Comparison of ENCODE assay signal across 18 mouse cellular contexts in genomic region chr3:88153290-88154011, GRCm38 (mm10). TPM values are rescaled to one million over a fixed set of nuclear protein-coding genes. Genes with fewer than 3 reads are reported as not detected.
DNase-seq lines count a peak whose midpoint lies in the region; ATAC-seq and TF ChIP-seq lines count a peak whose summit lies in the region.
"Had no signal": no experiment of that assay in that cellular context is flagged by ENCODE, and none has a peak within 500 bp of the region (broad histone marks: within the 10 kb centered on the region; RNA-seq: fewer than 3 reads in every experiment).

No protein-coding gene starts in this region.

- intact Hi-C loops in gastrocnemius, adult 2 months (cut with DNase I), result no loop called here

- peaks cover 55% of the 10 kb centered on the region for H3K4me1 ChIP-seq in hindbrain, embryonic 15.5 days (replicated peaks)
- peaks cover 41% of the 10 kb centered on the region for H3K4me1 ChIP-seq in midbrain, postnatal 0 days (ENCODE audit: insufficient read depth, low read length)

- WGBS in hindbrain, embryonic 15.5 days, result 92% methylated on average over 3 of the region's 3 CpGs
- 91% methylated on average over 3 of the region's 3 CpGs for WGBS in midbrain, postnatal 0 days

- TF ChIP-seq CTCF in gastrocnemius, adult 2 months (IDR thresholded peaks at IDR 0.05), result peak; percentile 16; the same call in 1 of the 2 replicates
- no peak for TF ChIP-seq CTCF in layer of hippocampus, adult 2 months (conservative IDR thresholded peaks at IDR 0.05)
- TF ChIP-seq CTCF in midbrain, postnatal 0 days (IDR thresholded peaks at IDR 0.05), result 0 out of 2 replicates have a peak, but pooled peaks have one; percentile 5

- H3K4me2 ChIP-seq in hindbrain, embryonic 15.5 days, result no peak overlapping the region
- H3K4me2 ChIP-seq in midbrain, postnatal 0 days (ENCODE audit: low read depth, low read length, poor library complexity, severe bottlenecking), result no peak overlapping the region
- H3K4me2 ChIP-seq: midbrain, embryonic 12.5 days had no signal

- ATAC-seq in hindbrain, embryonic 15.5 days (ENCODE audit: low FRiP score, low read depth), result no peak
- ATAC-seq in midbrain, postnatal 0 days (ENCODE audit: low FRiP score), result no peak
- no peak for ATAC-seq in activated CD4-positive, CD25-positive, alpha-beta regulatory T cell, adult 4 months

- no peak overlapping the region for H3K9ac ChIP-seq in hindbrain, embryonic 15.5 days
- 0 out of 2 replicates have a peak overlapping the region, but pooled peaks have one; percentile 13 for H3K9ac ChIP-seq in midbrain, postnatal 0 days (replicated peaks; ENCODE audit: low read length, poor library complexity, severe bottlenecking)
- H3K9ac ChIP-seq: midbrain, embryonic 12.5 days had no signal

- no peaks in the 10 kb centered on the region for H3K27me3 ChIP-seq in hindbrain, embryonic 15.5 days
- no peaks in the 10 kb centered on the region for H3K27me3 ChIP-seq in midbrain, postnatal 0 days (ENCODE audit: insufficient read depth, low read length)
- H3K27me3 ChIP-seq: midbrain, embryonic 12.5 days had no signal

- 0 out of 2 replicates have a peak overlapping the region, but pooled peaks have one; percentile 2 for H3K4me3 ChIP-seq in gastrocnemius, adult 2 months
- no peak overlapping the region for H3K4me3 ChIP-seq in layer of hippocampus, adult 2 months
- H3K4me3 ChIP-seq in hindbrain, embryonic 15.5 days, result no peak overlapping the region
- H3K4me3 ChIP-seq in midbrain, postnatal 0 days (ENCODE audit: low read depth, low read length), result no peak overlapping the region
- H3K4me3 ChIP-seq: erythroblast, embryonic 14.5 days; midbrain, embryonic 12.5 days had no signal

- H3K9me3 ChIP-seq in hindbrain, embryonic 15.5 days, result no peaks in the 10 kb centered on the region
- H3K9me3 ChIP-seq in midbrain, postnatal 0 days (ENCODE audit: low read length), result no peaks in the 10 kb centered on the region
- H3K9me3 ChIP-seq: midbrain, embryonic 12.5 days had no signal

- DNase-seq in gastrocnemius, adult 2 months, result no peak
- no peak for DNase-seq in gastrocnemius, adult 8-10 months (ENCODE audit: low spot score in 2 of 2)
- no peak for DNase-seq in layer of hippocampus, adult 2 months (ENCODE audit: low spot score in 2 of 2)
- no peak for DNase-seq in layer of hippocampus, postnatal 25 days (ENCODE audit: extremely low spot score in 1 of 2, low spot score in 1 of 2)
- DNase-seq in midbrain, postnatal 0 days (ENCODE audit: low spot score), result no peak
- DNase-seq in layer of hippocampus, postnatal 14 days (ENCODE audit: low spot score in 2 of 2), result no peak
- DNase-seq: B cell, adult 2 months; cerebellum, adult 8-10 months; gastrocnemius, postnatal 10 days; kidney, postnatal 10 days; liver; lung, postnatal 10 days; right cerebral cortex, postnatal 4 days; thymus, postnatal 36 days had no signal

- peak overlapping the region; percentile 100 for H3K27ac ChIP-seq in gastrocnemius, adult 2 months
- H3K27ac ChIP-seq in layer of hippocampus, adult 2 months, result peak overlapping the region; percentile 96
- H3K27ac ChIP-seq in hindbrain, embryonic 15.5 days (replicated peaks), result peak overlapping the region; percentile 84
- H3K27ac ChIP-seq in midbrain, postnatal 0 days (ENCODE audit: low read depth, low read length), result peak overlapping the region; percentile 72

- H3K36me3 ChIP-seq in hindbrain, embryonic 15.5 days, result peaks cover 11% of the 10 kb centered on the region
- H3K36me3 ChIP-seq in midbrain, postnatal 0 days (ENCODE audit: insufficient read depth, low read length), result peaks cover 4% of the 10 kb centered on the region; the same call in 1 of the 2 replicates

RNA-seq across cellular contexts. Expression of gene Mef2d, which starts 11.3 kb away (rescaled TPM):
- total RNA-seq in gastrocnemius, adult 2 months (2021), result 100 to 1,000 TPM; 173 to 184 TPM
- 100 to 1,000 TPM; 164 to 186 (median 172) TPM for total RNA-seq in gastrocnemius, adult 8-10 months (2022)
- 100 to 1,000 TPM; 206 to 210 TPM for total RNA-seq in layer of hippocampus, adult 2 months (2021)
- total RNA-seq in layer of hippocampus, postnatal 25 days (2021), result 100 to 1,000 TPM; 179 to 212 TPM
- 19.2 and 23.9 TPM in 2 replicates for polyA plus RNA-seq in hindbrain, embryonic 15.5 days (2015; fragmentation: Nextera tagmentation; extraction: Ambion mirVana)
- 45.5 and 59.6 TPM in 2 replicates for total RNA-seq in midbrain, postnatal 0 days (2014; rRNA removed)
- polyA plus RNA-seq in midbrain, postnatal 0 days (2015; fragmentation: Nextera tagmentation; extraction: Ambion mirVana), result 21.5 and 26.1 TPM in 2 replicates
- 100 to 1,000 TPM; 146 to 156 TPM for total RNA-seq in layer of hippocampus, postnatal 14 days (2021)
- 10 to 100 TPM; 24.3 to 24.5 TPM for polyA plus RNA-seq in activated CD4-positive, CD25-positive, alpha-beta regulatory T cell, adult 4 months (2017; shearing (Covaris generic))
